Mouse (Mus musculus) stomach, postnatal 0 days (tissue): Measurements from ENCODE around the gene Gtf3c5. TPM values are rescaled to one million over a fixed set of nuclear protein-coding genes. Genes with fewer than 3 reads are reported as not detected.

ENCODE experiments used
- ATAC-seq: fragments of 200-750 bp; cut with Nextera tagmentation; 2 replicates; pipeline ENCODE4 v1.8.0; 2017; ENCODE audit not compliant: low FRiP score, low TSS enrichment
- DNase-seq: peaks from one replicate; pipeline ENCODE4 v3.0.0-alpha.2; 2016; ENCODE audit warnings: low spot score
- H3K27ac ChIP-seq: fragments of 300-500 bp; sonication (generic); replicated peaks from 2 replicates; pipeline ENCODE4 v1.5.1; 2014; ENCODE audit warnings: mild to moderate bottlenecking, control low read depth
- H3K27me3 ChIP-seq: fragments of 300-500 bp; sonication (generic); 2 replicates; pipeline ENCODE4 v1.6.1; 2014; ENCODE audit warnings: low read length; ENCODE audit not compliant: control insufficient read depth, insufficient read depth
- H3K36me3 ChIP-seq: fragments of 300-500 bp; sonication (generic); 2 replicates; pipeline ENCODE4 v1.6.1; 2014; ENCODE audit warnings: low read length, mixed read lengths; ENCODE audit not compliant: control insufficient read depth, insufficient read depth
- H3K4me1 ChIP-seq: fragments of 300-500 bp; sonication (generic); replicated peaks from 2 replicates; pipeline ENCODE4 v1.6.1; 2014; ENCODE audit warnings: antibody characterized with exemption; ENCODE audit not compliant: control insufficient read depth, insufficient read depth
- H3K4me2 ChIP-seq: fragments of 300-500 bp; sonication (generic); replicated peaks from 2 replicates; pipeline ENCODE4 v1.6.1; 2014; ENCODE audit warnings: low read depth, mild to moderate bottlenecking, control low read depth, moderate library complexity
- H3K4me3 ChIP-seq: fragments of 300-500 bp; sonication (generic); 2 replicates; pipeline ENCODE4 v1.5.1; 2014; ENCODE audit warnings: low read depth, low read length, control low read depth
- H3K9ac ChIP-seq: fragments of 300-500 bp; sonication (generic); 2 replicates; pipeline ENCODE4 v1.6.1; 2014; ENCODE audit warnings: mild to moderate bottlenecking, low read length, control low read depth, mixed read lengths
- H3K9me3 ChIP-seq: fragments of 300-500 bp; sonication (generic); 2 replicates; pipeline ENCODE4 v1.6.1; 2016; ENCODE audit warnings: low read length; ENCODE audit not compliant: control insufficient read depth
- CTCF ChIP-seq: IDR thresholded peaks from 2 replicates; pipeline ENCODE4 v1.5.1; 2016; ENCODE audit warnings: antibody characterized with exemption, low read depth, mild to moderate bottlenecking, moderate library complexity
- EP300 ChIP-seq: optimal IDR thresholded peaks from 2 replicates; pipeline ENCODE3; 2016; ENCODE audit warnings: antibody characterized with exemption
- WGBS: fragments of 180-500 bp; shearing (Covaris S2); extraction: QIAGEN DNeasy Blood & Tissue Kit; methylation state at CpG from one replicate; pipeline ENCODE4 v1.1.7; 2014; 5-methylcytosine and 5-hydroxymethylcytosine counted together
- polyA plus RNA-seq: library from polyadenylated mRNA; unstranded; fragments of >200 nt; fragmentation: Nextera tagmentation; extraction: Ambion mirVana; gene quantifications from 2 replicates; pipeline ENCODE4 v1.2.1, GENCODE M21; 2015

Gene Gtf3c5
- polyA plus RNA-seq, 1 experiment from 2014 or later: 13.1 TPM

- no peaks in the 10 kb centered on the region for H3K9me3 ChIP-seq
- no peak for DNase-seq
- 56% methylated on average over 2 of the region's 3 CpGs for WGBS
- H3K4me1 ChIP-seq: no peaks in the 10 kb centered on the region
- peaks cover 24% of the 10 kb centered on the region for H3K36me3 ChIP-seq
- H3K4me2 ChIP-seq: no peak overlapping the region
- TF ChIP-seq EP300: no peak
- H3K27ac ChIP-seq: no peak overlapping the region
- H3K4me3 ChIP-seq: no peak overlapping the region
- H3K27me3 ChIP-seq: no peaks in the 10 kb centered on the region
- no peak; the same call in 1 of the 2 replicates for ATAC-seq
- no peak overlapping the region for H3K9ac ChIP-seq
Measured at GRCm38 (mm10) chr2:28569903-28570302, 13.6 kb downstream of the Gtf3c5 start.

- Histone ChIP-seq H3K4me3 (no peak overlapping the region), H3K27me3 (no peaks in the 10 kb centered on the region), H3K9me3 (no peaks in the 10 kb centered on the region), H3K27ac (no peak overlapping the region), H3K4me1 (no peaks in the 10 kb centered on the region), H3K4me2 (no peak overlapping the region), H3K9ac (no peak overlapping the region), H3K36me3 (peaks cover 16% of the 10 kb centered on the region; the same call in 1 of the 2 replicates)
- DNase-seq: no peak
- TF ChIP-seq CTCF (no peak), EP300 (no peak)
- 69% methylated on average over 5 of the region's 5 CpGs for WGBS
- ATAC-seq: no peak
Measured at GRCm38 (mm10) chr2:28566545-28566944, 17.0 kb downstream of the Gtf3c5 start.

- Histone ChIP-seq H3K9ac (no peak overlapping the region), H3K4me3 (no peak overlapping the region), H3K4me2 (no peak overlapping the region), H3K27me3 (no peaks in the 10 kb centered on the region), H3K4me1 (no peaks in the 10 kb centered on the region), H3K27ac (no peak overlapping the region), H3K36me3 (peaks cover 10% of the 10 kb centered on the region; the same call in 1 of the 2 replicates), H3K9me3 (no peaks in the 10 kb centered on the region)
- no peak for DNase-seq
- ATAC-seq: no peak
- 85% methylated on average over 4 of the region's 4 CpGs for WGBS
- no peak for TF ChIP-seq EP300
- TF ChIP-seq CTCF: no peak
Measured at GRCm38 (mm10) chr2:28564380-28564779, 19.2 kb downstream of the Gtf3c5 start.

- no peak overlapping the region for H3K4me3 ChIP-seq
- ATAC-seq (no peak), DNase-seq (no peak)
- H3K27ac ChIP-seq: no peak overlapping the region
- no peaks in the 10 kb centered on the region for H3K9me3 ChIP-seq
- no peak overlapping the region for H3K9ac ChIP-seq
- peaks cover 10% of the 10 kb centered on the region; the same call in 1 of the 2 replicates for H3K36me3 ChIP-seq
- no peak overlapping the region for H3K4me2 ChIP-seq
- no peaks in the 10 kb centered on the region for H3K27me3 ChIP-seq
- H3K4me1 ChIP-seq: no peaks in the 10 kb centered on the region
- TF ChIP-seq CTCF: no peak
- TF ChIP-seq EP300: no peak
Measured at GRCm38 (mm10) chr2:28563830-28564229, 19.7 kb downstream of the Gtf3c5 start.

GRCm38 (mm10) chr2:28563303-28563702, 20.2 kb downstream of the Gtf3c5 start, which contains the start of gene Cel:
Gene Cel (minus strand): TSS chr2:28563403.
- Histone ChIP-seq H3K4me1 (no peaks in the 10 kb centered on the region), H3K4me2 (no peak within 1 kb of the TSS), H3K27me3 (no peaks in the 10 kb centered on the region), H3K27ac (no peak within 1 kb of the TSS), H3K9me3 (no peaks in the 10 kb centered on the region), H3K9ac (no peak within 1 kb of the TSS), H3K36me3 (peaks cover 10% of the 10 kb centered on the region; the same call in 1 of the 2 replicates), H3K4me3 (no peak within 1 kb of the TSS)
- no peak for TF ChIP-seq EP300
- no peak for TF ChIP-seq CTCF
- no peak for DNase-seq
- ATAC-seq: no peak
- 60% methylated on average over 6 of the region's 6 CpGs for WGBS

GRCm38 (mm10) chr2:28557452-28557851, 26.1 kb downstream of the Gtf3c5 start:
- ATAC-seq (no peak), DNase-seq (no peak)
- Histone ChIP-seq H3K9ac (no peak overlapping the region), H3K27me3 (no peaks in the 10 kb centered on the region), H3K9me3 (no peaks in the 10 kb centered on the region), H3K4me2 (no peak overlapping the region), H3K27ac (no peak overlapping the region), H3K36me3 (peaks cover 3% of the 10 kb centered on the region; the same call in 1 of the 2 replicates), H3K4me1 (no peaks in the 10 kb centered on the region), H3K4me3 (no peak overlapping the region)
- TF ChIP-seq EP300 (no peak), CTCF (no peak)
- WGBS: 72% methylated on average over 5 of the region's 5 CpGs
